Mouse (Mus musculus) hindbrain, embryonic 11.5 days (tissue): Measurements from ENCODE around the gene Ugt1a10. TPM values are rescaled to one million over a fixed set of nuclear protein-coding genes. Genes with fewer than 3 reads are reported as not detected.

Experiments used
- ATAC-seq: fragments of 200-750 bp; cut with Nextera tagmentation; 2 replicates; pipeline ENCODE4 v1.8.0; 2017; ENCODE audit warnings: mild to moderate bottlenecking, moderate TSS enrichment, moderate library complexity; ENCODE audit not compliant: low FRiP score
- DNase-seq: peaks from one replicate; pipeline ENCODE4 v3.0.0-alpha.2; 2015; ENCODE audit warnings: low spot score
- H3K27ac ChIP-seq: fragments of 300-500 bp; sonication (generic); 2 replicates; pipeline ENCODE4 v1.5.1; 2014; ENCODE audit warnings: mild to moderate bottlenecking, low read depth, low read length
- H3K27me3 ChIP-seq: fragments of 300-500 bp; sonication (generic); 2 replicates; pipeline ENCODE4 v1.6.1; 2014; ENCODE audit warnings: mild to moderate bottlenecking, low read length, moderate library complexity, mixed read lengths; ENCODE audit not compliant: control insufficient read depth, insufficient read depth
- H3K36me3 ChIP-seq: fragments of 300-500 bp; sonication (generic); 2 replicates; pipeline ENCODE4 v1.6.1; 2014; ENCODE audit warnings: mild to moderate bottlenecking, low read length, moderate library complexity, mixed read lengths; ENCODE audit not compliant: control insufficient read depth, insufficient read depth
- H3K4me1 ChIP-seq: fragments of 300-500 bp; sonication (generic); replicated peaks from 2 replicates; pipeline ENCODE4 v1.6.1; 2014; ENCODE audit warnings: low read length, mixed read lengths; ENCODE audit not compliant: control insufficient read depth, insufficient read depth
- H3K4me2 ChIP-seq: fragments of 300-500 bp; sonication (generic); replicated peaks from 2 replicates; pipeline ENCODE4 v1.6.1; 2014; ENCODE audit warnings: mild to moderate bottlenecking, low read depth, low read length
- H3K4me3 ChIP-seq: fragments of 300-500 bp; sonication (generic); 2 replicates; pipeline ENCODE4 v1.5.1; 2014; ENCODE audit warnings: low read depth, low read length
- H3K9ac ChIP-seq: fragments of 300-500 bp; sonication (generic); 2 replicates; pipeline ENCODE4 v1.6.1; 2014; ENCODE audit warnings: low read depth, low read length
- H3K9me3 ChIP-seq: fragments of 300-500 bp; sonication (generic); 2 replicates; pipeline ENCODE4 v1.6.1; 2016; ENCODE audit warnings: low read length; ENCODE audit not compliant: control insufficient read depth
- WGBS: fragments of 180-500 bp; shearing (Covaris S2); extraction: QIAGEN DNeasy Blood & Tissue Kit; methylation state at CpG from one replicate; pipeline ENCODE4 v1.1.7; 2014; 5-methylcytosine and 5-hydroxymethylcytosine counted together
- polyA plus RNA-seq: library from polyadenylated mRNA; unstranded; fragments of >200 nt; fragmentation: Nextera tagmentation; extraction: Ambion mirVana; gene quantifications from 2 replicates; pipeline ENCODE4 v1.2.1, GENCODE M21; 2014

Gene Ugt1a10
- polyA plus RNA-seq, 1 experiment from 2014 or later, result not detected

- Histone ChIP-seq H3K27ac (no peak overlapping the region), H3K4me2 (no peak overlapping the region), H3K36me3 (peaks cover 24% of the 10 kb centered on the region), H3K27me3 (no peaks in the 10 kb centered on the region), H3K4me1 (no peaks in the 10 kb centered on the region), H3K4me3 (no peak overlapping the region), H3K9ac (no peak overlapping the region), H3K9me3 (peaks cover 61% of the 10 kb centered on the region)
- WGBS, result 66% methylated on average over 6 of the region's 6 CpGs
- ATAC-seq, result no peak
- DNase-seq, result no peak
Measured at GRCm38 (mm10) chr1:88258361-88258760, 203.2 kb downstream of the Ugt1a10 start.

DNA sequence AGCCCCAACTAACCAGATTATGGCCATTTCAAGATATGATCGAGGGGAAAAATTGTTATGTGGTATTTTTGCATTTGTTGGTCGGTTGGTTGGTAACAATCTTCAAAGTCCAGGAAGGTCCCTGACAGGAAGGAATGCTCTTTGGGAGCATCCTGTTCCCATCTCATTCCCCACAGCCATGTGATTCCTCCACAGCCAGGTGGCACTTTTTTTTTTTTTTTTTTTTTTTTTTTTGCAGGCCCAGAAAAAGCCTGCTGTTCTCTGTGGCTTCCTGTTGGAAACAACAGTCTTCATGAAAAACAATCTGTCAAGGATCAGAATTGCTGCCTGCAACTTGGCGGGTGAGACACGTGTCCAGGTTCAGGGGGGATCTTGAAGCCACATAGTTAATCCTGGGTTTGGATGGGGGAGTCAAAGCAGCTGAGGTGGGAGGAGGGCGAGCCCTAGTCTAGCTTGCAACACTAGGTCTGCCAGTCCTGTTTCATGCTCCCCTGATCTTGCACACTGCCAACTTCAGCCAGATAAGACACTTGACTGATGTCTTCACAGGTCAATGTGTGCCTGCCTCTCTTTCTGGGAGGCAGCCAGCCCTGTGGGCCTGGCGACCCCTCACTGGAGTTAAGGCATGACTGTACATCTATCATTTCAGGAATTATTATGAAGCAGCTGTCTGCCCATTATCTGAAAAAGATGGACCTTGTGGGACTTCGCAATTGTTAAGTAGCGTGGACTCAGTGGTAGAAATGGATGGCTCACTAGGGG, 203.9 kb downstream of the Ugt1a10 start:
- Histone ChIP-seq H3K4me2 (no peak overlapping the region), H3K9ac (no peak overlapping the region), H3K27ac (no peak overlapping the region), H3K4me3 (no peak overlapping the region), H3K27me3 (no peaks in the 10 kb centered on the region), H3K9me3 (peaks cover 54% of the 10 kb centered on the region), H3K36me3 (peaks cover 31% of the 10 kb centered on the region), H3K4me1 (no peaks in the 10 kb centered on the region)
- ATAC-seq (peak; percentile 6), DNase-seq (no peak)
- 79% methylated on average over 8 of the region's 8 CpGs for WGBS

DNA sequence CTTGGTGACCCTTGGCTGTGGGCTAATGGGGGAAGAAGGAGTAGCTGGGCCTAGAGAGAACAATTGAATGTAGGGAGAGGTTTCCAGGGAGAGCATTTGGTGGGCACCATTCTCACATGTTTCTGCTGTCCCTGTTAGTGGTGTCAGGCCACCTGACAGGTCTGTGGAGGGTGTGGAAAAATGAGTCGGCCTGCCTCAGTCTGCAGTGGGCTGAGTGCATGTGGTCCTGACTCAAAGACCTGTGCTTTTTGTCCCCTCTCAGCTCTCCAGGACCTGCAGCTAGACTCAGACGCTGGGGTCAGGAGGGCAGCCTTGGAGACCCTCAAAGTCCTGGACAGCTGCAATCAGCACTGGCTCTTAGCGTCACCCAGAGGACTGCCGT, 204.4 kb downstream of the Ugt1a10 start:
- no peak overlapping the region for H3K4me2 ChIP-seq
- no peaks in the 10 kb centered on the region for H3K27me3 ChIP-seq
- 76% methylated on average over 4 of the region's 4 CpGs for WGBS
- H3K4me3 ChIP-seq, result no peak overlapping the region
- no peak overlapping the region for H3K9ac ChIP-seq
- H3K9me3 ChIP-seq, result peaks cover 54% of the 10 kb centered on the region
- no peak overlapping the region for H3K27ac ChIP-seq
- ATAC-seq, result peak; percentile 22
- H3K36me3 ChIP-seq, result peaks cover 37% of the 10 kb centered on the region
- no peak for DNase-seq
- no peaks in the 10 kb centered on the region for H3K4me1 ChIP-seq

- 81% methylated on average over 6 of the region's 6 CpGs for WGBS
Measured at GRCm38 (mm10) chr1:88260114-88260513, 204.9 kb downstream of the Ugt1a10 start.

DNA sequence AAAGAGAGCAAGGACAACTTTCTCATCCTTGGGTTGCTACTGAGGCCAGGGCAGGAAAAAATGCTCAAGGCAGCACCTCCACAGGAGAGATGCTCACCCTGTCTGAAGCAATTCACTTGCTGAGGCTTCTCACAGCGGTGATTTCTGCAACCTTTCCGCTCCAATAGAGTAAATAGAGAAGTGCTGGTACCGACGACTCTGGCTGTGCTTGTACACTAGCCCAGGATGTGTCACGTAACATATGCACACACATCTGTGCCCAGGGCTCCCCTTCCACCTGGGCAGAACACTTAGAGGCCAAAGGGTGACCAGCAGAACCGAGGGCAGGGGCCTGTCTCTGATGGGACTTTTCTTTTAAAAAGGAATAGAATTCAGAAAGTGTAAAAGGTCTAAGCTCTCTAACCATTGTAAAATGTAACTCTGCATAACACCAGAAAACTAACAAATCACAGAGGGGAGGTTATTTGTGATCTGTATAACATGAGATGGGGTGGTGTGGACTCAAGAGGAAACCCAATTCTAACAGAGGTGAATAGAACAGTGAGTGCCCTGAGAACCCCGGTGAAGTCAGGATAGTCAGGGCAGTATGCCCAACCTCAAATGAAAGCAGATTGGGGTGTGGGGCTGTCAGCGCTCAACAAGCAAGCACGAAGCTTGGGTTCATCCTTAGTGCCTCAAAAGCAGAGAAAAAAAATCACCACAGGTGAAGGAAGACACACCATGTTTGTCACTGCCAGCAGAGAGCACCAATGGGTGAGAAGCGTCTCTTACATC, 205.6 kb downstream of the Ugt1a10 start:
- Histone ChIP-seq H3K9me3 (peaks cover 44% of the 10 kb centered on the region), H3K4me1 (no peaks in the 10 kb centered on the region), H3K4me3 (no peak overlapping the region), H3K9ac (no peak overlapping the region), H3K27ac (no peak overlapping the region), H3K27me3 (no peaks in the 10 kb centered on the region), H3K36me3 (peaks cover 47% of the 10 kb centered on the region), H3K4me2 (no peak overlapping the region)
- 84% methylated on average over 10 of the region's 10 CpGs for WGBS
- ATAC-seq (no peak), DNase-seq (no peak)

More at GRCm38 (mm10) chr1:88260114-88260513, 204.9 kb downstream of the Ugt1a10 start:
- H3K27ac ChIP-seq, result no peak overlapping the region
- no peak overlapping the region for H3K9ac ChIP-seq
- H3K4me1 ChIP-seq, result no peaks in the 10 kb centered on the region
- no peak overlapping the region for H3K4me2 ChIP-seq
- no peak for DNase-seq
- no peak overlapping the region for H3K4me3 ChIP-seq
- H3K9me3 ChIP-seq, result peaks cover 49% of the 10 kb centered on the region
- H3K27me3 ChIP-seq, result no peaks in the 10 kb centered on the region
- H3K36me3 ChIP-seq, result peaks cover 41% of the 10 kb centered on the region
- ATAC-seq, result peak; percentile 7; the same call in 1 of the 2 replicates

- no peak overlapping the region for H3K9ac ChIP-seq
- H3K4me3 ChIP-seq, result no peak overlapping the region
- no peaks in the 10 kb centered on the region for H3K4me1 ChIP-seq
- DNase-seq, result no peak
- H3K27ac ChIP-seq, result no peak overlapping the region
- no peaks in the 10 kb centered on the region for H3K27me3 ChIP-seq
- no peak for ATAC-seq
- peaks cover 52% of the 10 kb centered on the region for H3K36me3 ChIP-seq
- no peak overlapping the region for H3K4me2 ChIP-seq
- peaks cover 38% of the 10 kb centered on the region for H3K9me3 ChIP-seq
- 86% methylated on average over 7 of the region's 7 CpGs for WGBS
Measured at GRCm38 (mm10) chr1:88261706-88262105, 206.5 kb downstream of the Ugt1a10 start.

DNA sequence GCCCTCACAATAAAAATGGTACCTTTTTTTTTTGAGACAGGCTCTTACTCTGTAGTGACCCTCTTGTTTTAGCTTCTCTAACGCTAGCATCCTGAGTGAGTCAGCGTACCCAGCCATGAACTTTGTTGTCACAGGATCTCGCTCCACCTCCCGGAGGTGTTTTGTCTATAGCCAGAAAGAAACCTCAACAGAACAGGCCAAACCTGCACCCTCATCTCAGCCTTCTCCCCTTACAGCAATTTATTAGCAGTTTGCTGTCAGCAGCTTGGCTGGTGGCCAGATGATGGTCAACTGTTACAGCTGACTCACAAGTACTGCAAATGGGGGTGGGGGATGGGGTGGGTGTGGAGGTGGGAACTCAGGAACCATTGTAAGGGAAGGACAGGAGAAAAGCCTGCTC, 207.1 kb downstream of the Ugt1a10 start:
- Histone ChIP-seq H3K27ac (no peak overlapping the region), H3K36me3 (peaks cover 57% of the 10 kb centered on the region), H3K9ac (no peak overlapping the region), H3K4me2 (no peak overlapping the region), H3K27me3 (no peaks in the 10 kb centered on the region), H3K4me1 (no peaks in the 10 kb centered on the region), H3K4me3 (no peak overlapping the region), H3K9me3 (peaks cover 33% of the 10 kb centered on the region)
- ATAC-seq (no peak), DNase-seq (no peak)
- 90% methylated on average over 4 of the region's 4 CpGs for WGBS

- Histone ChIP-seq H3K36me3 (peaks cover 64% of the 10 kb centered on the region), H3K4me1 (no peaks in the 10 kb centered on the region), H3K9me3 (peaks cover 27% of the 10 kb centered on the region), H3K27ac (no peak overlapping the region), H3K4me2 (no peak overlapping the region), H3K4me3 (no peak overlapping the region), H3K9ac (no peak overlapping the region), H3K27me3 (no peaks in the 10 kb centered on the region)
- 79% methylated on average over 6 of the region's 6 CpGs for WGBS
- DNase-seq, result no peak
- ATAC-seq, result no peak
Measured at GRCm38 (mm10) chr1:88262961-88263360, 207.8 kb downstream of the Ugt1a10 start.
